Comparison of ENCODE assay signal across 12 mouse cellular contexts in the genomic region with DNA sequence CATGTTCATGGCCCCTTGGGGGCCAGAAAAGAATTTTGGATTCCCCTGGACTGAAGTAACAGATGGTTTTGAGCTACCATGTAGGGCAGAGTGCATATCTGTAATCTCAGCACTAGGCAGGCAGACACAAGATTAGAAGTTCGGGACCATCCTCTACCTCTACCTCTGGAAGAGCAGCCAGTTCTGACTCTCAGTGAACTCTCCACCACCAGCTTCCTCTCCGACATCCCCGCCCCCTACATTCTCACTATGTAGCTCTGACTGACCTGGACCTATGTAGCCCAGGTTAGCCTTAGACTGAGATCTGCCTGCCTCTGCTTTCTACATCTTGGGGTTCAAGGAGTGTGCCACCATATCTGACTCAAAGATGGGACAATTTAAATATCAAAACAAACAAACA. TPM values are rescaled to one million over a fixed set of nuclear protein-coding genes. Genes with fewer than 3 reads are reported as not detected.
A peak's percentile ranks its signal among the peaks of the same experiment; 100 is the strongest.
DNase-seq lines count a peak whose midpoint lies in the region; ATAC-seq and TF ChIP-seq lines count a peak whose summit lies in the region.
"Had no signal": no experiment of that assay in that cellular context is flagged by ENCODE, and none has a peak within 500 bp of the region (broad histone marks: within the 10 kb centered on the region; RNA-seq: fewer than 3 reads in every experiment).

No protein-coding gene starts in this region.

- TF ChIP-seq CTCF in stomach, postnatal 0 days (IDR thresholded peaks at IDR 0.05; ENCODE audit: low read depth) = no peak

- H3K27ac ChIP-seq in hindbrain, embryonic 15.5 days (replicated peaks) = no peak overlapping the region
- no peak overlapping the region for H3K27ac ChIP-seq in hindbrain, embryonic 11.5 days (ENCODE audit: low read depth, low read length)
- H3K27ac ChIP-seq in neural tube, embryonic 12.5 days = no peak overlapping the region
- H3K27ac ChIP-seq in intestine, embryonic 14.5 days (ENCODE audit: low read depth) = no peak overlapping the region
- 0 out of 2 replicates have a peak overlapping the region, but pooled peaks have one; percentile 24 for H3K27ac ChIP-seq in stomach, postnatal 0 days (replicated peaks)
- H3K27ac ChIP-seq: macrophage had no signal

- H3K4me3 ChIP-seq in hindbrain, embryonic 15.5 days = no peak overlapping the region
- no peak overlapping the region for H3K4me3 ChIP-seq in hindbrain, embryonic 11.5 days (ENCODE audit: low read depth, low read length)
- H3K4me3 ChIP-seq in neural tube, embryonic 12.5 days = no peak overlapping the region
- peak overlapping the region; percentile 43 for H3K4me3 ChIP-seq in intestine, embryonic 14.5 days (ENCODE audit: low read depth, low read length)
- peak overlapping the region; percentile 58 for H3K4me3 ChIP-seq in stomach, postnatal 0 days (ENCODE audit: low read depth, low read length)

- H3K4me2 ChIP-seq in hindbrain, embryonic 15.5 days = peak overlapping the region; percentile 55; the same call in 1 of the 2 replicates
- no peak overlapping the region for H3K4me2 ChIP-seq in hindbrain, embryonic 11.5 days (replicated peaks; ENCODE audit: low read depth, low read length)
- H3K4me2 ChIP-seq in neural tube, embryonic 12.5 days (replicated peaks) = peak overlapping the region; percentile 59; the same call in 1 of the 2 replicates
- peak overlapping the region; percentile 50 for H3K4me2 ChIP-seq in intestine, embryonic 14.5 days (ENCODE audit: low read length)
- H3K4me2 ChIP-seq in stomach, postnatal 0 days (replicated peaks; ENCODE audit: low read depth) = peak overlapping the region; percentile 59

- WGBS in hindbrain, embryonic 15.5 days = 89% methylated on average over 3 of the region's 3 CpGs
- WGBS in hindbrain, embryonic 11.5 days = 86% methylated on average over 3 of the region's 3 CpGs
- WGBS in neural tube, embryonic 12.5 days = 82% methylated on average over 3 of the region's 3 CpGs
- WGBS in intestine, embryonic 14.5 days = 77% methylated on average over 3 of the region's 3 CpGs
- WGBS in stomach, postnatal 0 days = 50% methylated on average over 3 of the region's 3 CpGs

- peaks cover 16% of the 10 kb centered on the region for H3K4me1 ChIP-seq in hindbrain, embryonic 15.5 days (replicated peaks)
- H3K4me1 ChIP-seq in hindbrain, embryonic 11.5 days (replicated peaks; ENCODE audit: control insufficient read depth, insufficient read depth, low read length) = no peaks in the 10 kb centered on the region; the same call in 1 of the 2 replicates
- H3K4me1 ChIP-seq in neural tube, embryonic 12.5 days = peaks cover 8% of the 10 kb centered on the region; the same call in 1 of the 2 replicates
- peaks cover 25% of the 10 kb centered on the region for H3K4me1 ChIP-seq in intestine, embryonic 14.5 days (replicated peaks; ENCODE audit: control insufficient read depth, insufficient read depth, low read length)
- H3K4me1 ChIP-seq in stomach, postnatal 0 days (replicated peaks; ENCODE audit: control insufficient read depth, insufficient read depth) = peaks cover 4% of the 10 kb centered on the region

- H3K9ac ChIP-seq in hindbrain, embryonic 15.5 days = no peak overlapping the region
- no peak overlapping the region for H3K9ac ChIP-seq in hindbrain, embryonic 11.5 days (ENCODE audit: low read depth, low read length)
- H3K9ac ChIP-seq in neural tube, embryonic 12.5 days = no peak overlapping the region
- peak overlapping the region; percentile 53; the same call in 1 of the 2 replicates for H3K9ac ChIP-seq in intestine, embryonic 14.5 days (ENCODE audit: low read length)
- H3K9ac ChIP-seq in stomach, postnatal 0 days (ENCODE audit: low read length) = peak overlapping the region; percentile 69

- TF ChIP-seq EP300 in stomach, postnatal 0 days (optimal IDR thresholded peaks at IDR 0.05) = no peak

- no peak for DNase-seq in hindbrain, embryonic 11.5 days (ENCODE audit: low spot score)
- DNase-seq in neural tube, embryonic 10.5 days (ENCODE audit: extremely low spot score, low spot score) = no peak
- DNase-seq in intestine, embryonic 14.5 days (ENCODE audit: low spot score) = no peak
- DNase-seq in stomach, postnatal 0 days (ENCODE audit: low spot score) = no peak
- no peak for DNase-seq in testis, postnatal 10 days (ENCODE audit: low spot score)
- no peak for DNase-seq in cerebellum, postnatal 4 days (ENCODE audit: low spot score in 2 of 2)
- DNase-seq: adrenal gland, postnatal 14 days; spleen, adult 18-20 months had no signal

- peaks cover 8% of the 10 kb centered on the region for H3K36me3 ChIP-seq in hindbrain, embryonic 15.5 days
- peaks cover 6% of the 10 kb centered on the region; the same call in 1 of the 2 replicates for H3K36me3 ChIP-seq in hindbrain, embryonic 11.5 days (ENCODE audit: control insufficient read depth, insufficient read depth, low read length)
- H3K36me3 ChIP-seq in neural tube, embryonic 12.5 days = peaks cover 13% of the 10 kb centered on the region
- H3K36me3 ChIP-seq in intestine, embryonic 14.5 days (ENCODE audit: control insufficient read depth, insufficient read depth, low read length) = peaks cover 8% of the 10 kb centered on the region
- H3K36me3 ChIP-seq in stomach, postnatal 0 days (ENCODE audit: control insufficient read depth, insufficient read depth, low read length) = no peaks in the 10 kb centered on the region; the same call in 1 of the 2 replicates

- ATAC-seq in hindbrain, embryonic 15.5 days (ENCODE audit: low FRiP score, low read depth) = no peak
- ATAC-seq in hindbrain, embryonic 11.5 days (ENCODE audit: low FRiP score) = no peak
- ATAC-seq in neural tube, embryonic 12.5 days (ENCODE audit: low FRiP score, low read depth) = no peak
- ATAC-seq in intestine, embryonic 14.5 days (replicated peaks; ENCODE audit: low FRiP score, low TSS enrichment, low read depth) = no peak
- ATAC-seq in stomach, postnatal 0 days (ENCODE audit: low FRiP score, low TSS enrichment) = no peak

- no peaks in the 10 kb centered on the region for H3K9me3 ChIP-seq in hindbrain, embryonic 15.5 days
- no peaks in the 10 kb centered on the region for H3K9me3 ChIP-seq in hindbrain, embryonic 11.5 days (ENCODE audit: control insufficient read depth, low read length)
- H3K9me3 ChIP-seq in neural tube, embryonic 12.5 days = no peaks in the 10 kb centered on the region
- H3K9me3 ChIP-seq in intestine, embryonic 14.5 days (ENCODE audit: control insufficient read depth, low read length) = 0 out of 2 replicates have a peak, but pooled peaks cover 4% of the 10 kb centered on the region
- H3K9me3 ChIP-seq in stomach, postnatal 0 days (ENCODE audit: control insufficient read depth, low read length) = no peaks in the 10 kb centered on the region
- H3K9me3 ChIP-seq: G1E had no signal

- no peaks in the 10 kb centered on the region for H3K27me3 ChIP-seq in hindbrain, embryonic 15.5 days
- no peaks in the 10 kb centered on the region for H3K27me3 ChIP-seq in hindbrain, embryonic 11.5 days (ENCODE audit: control insufficient read depth, insufficient read depth, low read length)
- no peaks in the 10 kb centered on the region for H3K27me3 ChIP-seq in neural tube, embryonic 12.5 days (replicated peaks)
- H3K27me3 ChIP-seq in intestine, embryonic 14.5 days (replicated peaks; ENCODE audit: control insufficient read depth, insufficient read depth, low read length) = no peaks in the 10 kb centered on the region
- H3K27me3 ChIP-seq in stomach, postnatal 0 days (ENCODE audit: control insufficient read depth, insufficient read depth, low read length) = no peaks in the 10 kb centered on the region

RNA-seq across cellular contexts. Expression of a gene that starts 0.9 kb away (rescaled TPM):
- 6.5 and 6.9 TPM in 2 replicates for polyA plus RNA-seq in hindbrain, embryonic 15.5 days (2015; fragmentation: Nextera tagmentation; extraction: Ambion mirVana)
- polyA plus RNA-seq in hindbrain, embryonic 11.5 days (2014; fragmentation: Nextera tagmentation; extraction: Ambion mirVana) = 6.4 and 10.9 TPM in 2 replicates
- 9.2 and 12.1 TPM in 2 replicates for polyA plus RNA-seq in neural tube, embryonic 12.5 days (2016; fragmentation: Nextera tagmentation; extraction: Ambion mirVana)
- 37.7 and 38.6 TPM in 2 replicates for polyA plus RNA-seq in intestine, embryonic 14.5 days (2014; fragmentation: Nextera tagmentation; extraction: Ambion mirVana)
- 30.7 and 37.7 TPM in 2 replicates for polyA plus RNA-seq in stomach, postnatal 0 days (2015; fragmentation: Nextera tagmentation; extraction: Ambion mirVana)
- polyA plus RNA-seq: macrophage had no signal

RNA-seq across cellular contexts. Expression of a gene that starts 20.6 kb away (rescaled TPM):
- polyA plus RNA-seq in hindbrain, embryonic 15.5 days (2015; fragmentation: Nextera tagmentation; extraction: Ambion mirVana) = 110 and 114 TPM in 2 replicates
- 176 and 180 TPM in 2 replicates for polyA plus RNA-seq in hindbrain, embryonic 11.5 days (2014; fragmentation: Nextera tagmentation; extraction: Ambion mirVana)
- 157 and 169 TPM in 2 replicates for polyA plus RNA-seq in neural tube, embryonic 12.5 days (2016; fragmentation: Nextera tagmentation; extraction: Ambion mirVana)
- polyA plus RNA-seq in intestine, embryonic 14.5 days (2014; fragmentation: Nextera tagmentation; extraction: Ambion mirVana) = 182 and 190 TPM in 2 replicates
- polyA plus RNA-seq in stomach, postnatal 0 days (2015; fragmentation: Nextera tagmentation; extraction: Ambion mirVana) = 139 and 147 TPM in 2 replicates

RNA-seq across cellular contexts. Expression of a gene that starts 44.3 kb away (rescaled TPM):
- polyA plus RNA-seq in hindbrain, embryonic 15.5 days (2015; fragmentation: Nextera tagmentation; extraction: Ambion mirVana) = 1,476 and 1,563 TPM in 2 replicates
- 988 and 1,001 TPM in 2 replicates for polyA plus RNA-seq in hindbrain, embryonic 11.5 days (2014; fragmentation: Nextera tagmentation; extraction: Ambion mirVana)
- 1,130 and 1,196 TPM in 2 replicates for polyA plus RNA-seq in neural tube, embryonic 12.5 days (2016; fragmentation: Nextera tagmentation; extraction: Ambion mirVana)
- polyA plus RNA-seq in intestine, embryonic 14.5 days (2014; fragmentation: Nextera tagmentation; extraction: Ambion mirVana) = 802 and 852 TPM in 2 replicates
- 560 and 572 TPM in 2 replicates for polyA plus RNA-seq in stomach, postnatal 0 days (2015; fragmentation: Nextera tagmentation; extraction: Ambion mirVana)

Comparison
In these comparisons a context has a peak if more than half of its experiments do, and no peak if none do; other contexts are left out.
1. H3K4me3 ChIP-seq: peak in intestine, embryonic 14.5 days (single experiment) and stomach, postnatal 0 days (single experiment); none in hindbrain, embryonic 15.5 days (single experiment), hindbrain, embryonic 11.5 days (single experiment) and neural tube, embryonic 12.5 days (single experiment).
2. H3K9ac ChIP-seq: peak in intestine, embryonic 14.5 days (single experiment) and stomach, postnatal 0 days (single experiment); none in hindbrain, embryonic 15.5 days (single experiment), hindbrain, embryonic 11.5 days (single experiment) and neural tube, embryonic 12.5 days (single experiment).